Mouse (Mus musculus): ENCODE measurements around the gene Olfr142. TPM values are rescaled to one million over a fixed set of nuclear protein-coding genes. Genes with fewer than 3 reads are reported as not detected.

Olfr142 gene
- polyA plus RNA-seq (2012; rRNA removed; ENCODE audit: low replicate concordance), result not detected in 2 replicates

GRCm38 (mm10) chr2:90257492-90257891 lies at the start of gene Olfr142:
Gene Olfr142 (minus strand): TSS chr2:90257592.

DNA sequence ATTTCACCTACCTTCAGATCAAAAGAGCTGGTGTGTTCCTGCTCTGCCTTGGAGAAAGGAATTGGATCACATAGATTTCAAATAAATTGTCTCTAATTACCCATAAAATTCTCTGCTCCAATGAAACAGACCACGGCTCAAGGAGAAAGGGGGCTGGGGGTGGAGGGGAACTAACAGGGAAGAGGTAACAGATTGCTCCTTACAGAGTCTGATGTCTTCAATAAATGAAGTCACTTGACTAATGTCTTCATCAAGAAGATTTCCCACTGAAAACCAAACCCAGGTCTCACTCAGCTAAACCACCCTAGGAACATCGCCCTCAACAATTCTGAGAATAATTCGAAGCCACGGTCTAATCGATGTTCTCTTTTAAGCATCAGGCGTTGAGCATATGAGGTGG lies 35.3 kb upstream of the Olfr142 start, which contains the start of gene Olfr1272:
Gene Olfr1272 (minus strand): TSS at position 101 of the 400 bp plus-strand sequence.

DNA sequence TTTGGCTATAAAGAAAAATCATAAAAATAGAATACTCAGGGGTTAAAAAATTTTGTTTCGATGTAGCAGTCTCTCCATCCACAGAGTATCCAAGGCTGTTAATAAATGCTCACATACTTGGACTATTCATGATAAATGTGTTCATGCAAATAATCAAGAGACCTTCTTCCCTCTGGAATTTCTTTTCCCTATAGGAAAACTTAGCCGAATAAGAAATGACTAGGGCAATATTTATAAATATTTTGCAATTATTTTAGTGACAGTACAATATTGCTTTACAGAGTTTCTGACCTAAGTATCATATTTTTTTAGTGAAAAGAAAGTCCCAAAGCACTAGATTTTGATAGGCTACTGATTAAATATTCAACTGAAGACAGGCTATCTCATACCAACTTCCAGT lies 13.5 kb upstream of the Olfr142 start, which contains the start of gene Olfr1271:
Gene Olfr1271 (minus strand): TSS at position 101 of the 400 bp plus-strand sequence.

GRCm38 (mm10) chr2:90224393-90224792 lies 33.0 kb downstream of the Olfr142 start, which contains the start of gene Olfr1506:
Gene Olfr1506 (minus strand): TSS chr2:90224493.

Other genes with a start within 250 kb of the Olfr142 start
- gene Olfr1263, start 245.5 kb downstream of the Olfr142 start, polyA plus RNA-seq (2012; rRNA removed; ENCODE audit: low replicate concordance), result not detected in 2 replicates
- not detected in 2 replicates for gene Olfr1264, start 232.0 kb downstream of the Olfr142 start, polyA plus RNA-seq (2012; rRNA removed; ENCODE audit: low replicate concordance)
- gene Olfr1265, start 222.3 kb downstream of the Olfr142 start, polyA plus RNA-seq (2012; rRNA removed; ENCODE audit: low replicate concordance), result not detected in 2 replicates
- not detected in 2 replicates for gene Olfr140, start 194.0 kb downstream of the Olfr142 start, polyA plus RNA-seq (2012; rRNA removed; ENCODE audit: low replicate concordance)
- not detected in 2 replicates for gene Olfr1269, start 136.2 kb downstream of the Olfr142 start, polyA plus RNA-seq (2012; rRNA removed; ENCODE audit: low replicate concordance)
- gene Olfr32, start 115.3 kb downstream of the Olfr142 start, polyA plus RNA-seq (2012; rRNA removed; ENCODE audit: low replicate concordance), result not detected in 2 replicates
- gene Olfr1270, start 104.5 kb downstream of the Olfr142 start, polyA plus RNA-seq (2012; rRNA removed; ENCODE audit: low replicate concordance), result not detected in 2 replicates
- not detected in 2 replicates for gene Olfr1506, start 33.1 kb downstream of the Olfr142 start, polyA plus RNA-seq (2012; rRNA removed; ENCODE audit: low replicate concordance)
- not detected in 2 replicates for gene Olfr1271, start 13.4 kb upstream of the Olfr142 start, polyA plus RNA-seq (2012; rRNA removed; ENCODE audit: low replicate concordance)
- gene Olfr1272, start 35.2 kb upstream of the Olfr142 start, polyA plus RNA-seq (2012; rRNA removed; ENCODE audit: low replicate concordance), result not detected in 2 replicates
- not detected in 2 replicates for gene Gm13769, start 64.6 kb upstream of the Olfr142 start, polyA plus RNA-seq (2012; rRNA removed; ENCODE audit: low replicate concordance)
- not detected in 2 replicates for gene Olfr1274-ps, start 141.1 kb upstream of the Olfr142 start, polyA plus RNA-seq (2012; rRNA removed; ENCODE audit: low replicate concordance)

All from subcutaneous adipose tissue, adult 2 months (tissue).